Mouse (Mus musculus) heart, embryonic 14.5 days (tissue): ENCODE measurements around the gene Parvb. TPM values are rescaled to one million over a fixed set of nuclear protein-coding genes. Genes with fewer than 3 reads are reported as not detected.

Experiments
- ATAC-seq: fragments of 200-750 bp; cut with Nextera tagmentation; 2 replicates; pipeline ENCODE4 v1.8.0; 2017; ENCODE audit warnings: low read depth, moderate TSS enrichment; ENCODE audit not compliant: insufficient number of reproducible peaks, insufficient read depth, low FRiP score
- H3K27ac ChIP-seq, 2 experiments: fragments of 200-500 bp in 1 of 2; fragments of 300-500 bp in 1 of 2; sonication (generic) in 1 of 2; replicated peaks in 1 of 2; 2 replicates each; pipeline ENCODE4 v1.5.1; 2012 to 2014; ENCODE audit warnings: low read depth in 2 of 2, low read length in 2 of 2, control low read depth in 1 of 2, mild to moderate bottlenecking in 1 of 2, mixed read lengths in 1 of 2; ENCODE audit not compliant: control insufficient read depth in 1 of 2, insufficient read depth in 1 of 2
- H3K27me3 ChIP-seq: fragments of 300-500 bp; sonication (generic); 2 replicates; pipeline ENCODE4 v1.6.1; 2014; ENCODE audit warnings: mild to moderate bottlenecking, low read length, control low read depth; ENCODE audit not compliant: control insufficient read depth, insufficient read depth
- H3K36me3 ChIP-seq: fragments of 300-500 bp; sonication (generic); 2 replicates; pipeline ENCODE4 v1.6.1; 2014; ENCODE audit warnings: mild to moderate bottlenecking, control low read depth, low read length, mixed read lengths; ENCODE audit not compliant: control insufficient read depth, insufficient read depth
- H3K4me1 ChIP-seq, 2 experiments: fragments of 200-500 bp in 1 of 2; fragments of 300-500 bp in 1 of 2; sonication (generic) in 1 of 2; 2 replicates each; pipeline ENCODE4 v1.6.1; 2012 to 2014; ENCODE audit warnings: low read length in 2 of 2, control low read depth in 1 of 2, mixed read lengths in 1 of 2; ENCODE audit not compliant: control insufficient read depth in 2 of 2, insufficient read depth in 2 of 2
- H3K4me2 ChIP-seq: fragments of 300-500 bp; sonication (generic); 2 replicates; pipeline ENCODE4 v1.6.1; 2014; ENCODE audit warnings: mild to moderate bottlenecking, low read length
- H3K4me3 ChIP-seq, 2 experiments: fragments of 200-500 bp in 1 of 2; fragments of 300-500 bp in 1 of 2; sonication (generic) in 1 of 2; 2 replicates each; pipeline ENCODE4 v1.5.1; 2012 to 2014; ENCODE audit warnings: low read length in 2 of 2, mild to moderate bottlenecking in 2 of 2, control low read depth in 1 of 2, low read depth in 1 of 2, moderate library complexity in 1 of 2; ENCODE audit not compliant: control insufficient read depth in 1 of 2, insufficient read depth in 1 of 2
- H3K9ac ChIP-seq: fragments of 300-500 bp; sonication (generic); 2 replicates; pipeline ENCODE4 v1.6.1; 2014; ENCODE audit warnings: mild to moderate bottlenecking, low read length
- H3K9me3 ChIP-seq: fragments of 300-500 bp; sonication (generic); 2 replicates; pipeline ENCODE4 v1.6.1; 2016; ENCODE audit warnings: low read length, control low read depth; ENCODE audit not compliant: control insufficient read depth
- WGBS: fragments of 180-500 bp; shearing (Covaris S2); extraction: QIAGEN DNeasy Blood & Tissue Kit; methylation state at CpG from one replicate; pipeline ENCODE4 v1.1.7; 2014; 5-methylcytosine and 5-hydroxymethylcytosine counted together
- polyA plus RNA-seq: library from polyadenylated mRNA; unstranded; fragments of >200 nt; fragmentation: Nextera tagmentation; extraction: Ambion mirVana; gene quantifications from 2 replicates; pipeline ENCODE4 v1.2.1, GENCODE M21; 2014

The Parvb gene
- polyA plus RNA-seq, 1 experiment from 2014 or later: 18.5 TPM

DNA sequence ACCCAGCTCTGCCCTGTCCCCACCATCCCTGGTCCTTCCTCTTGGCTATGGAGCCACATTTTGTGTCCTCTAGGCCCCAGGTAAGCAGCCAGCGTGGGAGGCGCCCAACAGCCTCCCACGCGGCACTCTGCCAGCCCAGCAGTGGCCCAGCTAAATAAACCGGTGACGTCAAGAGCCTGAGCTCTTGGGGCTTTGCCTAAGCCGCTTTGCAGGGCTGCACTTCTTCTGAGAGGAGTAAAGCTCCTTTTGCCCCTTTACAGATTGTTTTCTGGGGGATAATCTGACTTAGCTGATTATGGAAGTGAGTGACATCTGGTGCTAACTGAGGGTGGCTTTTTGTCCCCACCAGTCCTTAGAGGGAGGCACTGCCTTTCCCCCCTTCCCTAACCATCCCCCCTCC is 69.2 kb downstream of the Parvb start:
- no peaks in the 10 kb centered on the region for H3K27me3 ChIP-seq
- peaks cover 18% of the 10 kb centered on the region for H3K36me3 ChIP-seq
- peaks cover 21% of the 10 kb centered on the region in 2 experiments; a peak in 3 of 4 replicates for H3K4me1 ChIP-seq
- no peak; the same call in 1 of the 2 replicates for ATAC-seq
- WGBS: 21% methylated on average over 7 of the region's 7 CpGs
- no peak overlapping the region for H3K27ac ChIP-seq
- H3K4me3 ChIP-seq: no peak overlapping the region
- H3K9ac ChIP-seq: no peak overlapping the region
- no peaks in the 10 kb centered on the region for H3K9me3 ChIP-seq
- no peak overlapping the region for H3K4me2 ChIP-seq

DNA sequence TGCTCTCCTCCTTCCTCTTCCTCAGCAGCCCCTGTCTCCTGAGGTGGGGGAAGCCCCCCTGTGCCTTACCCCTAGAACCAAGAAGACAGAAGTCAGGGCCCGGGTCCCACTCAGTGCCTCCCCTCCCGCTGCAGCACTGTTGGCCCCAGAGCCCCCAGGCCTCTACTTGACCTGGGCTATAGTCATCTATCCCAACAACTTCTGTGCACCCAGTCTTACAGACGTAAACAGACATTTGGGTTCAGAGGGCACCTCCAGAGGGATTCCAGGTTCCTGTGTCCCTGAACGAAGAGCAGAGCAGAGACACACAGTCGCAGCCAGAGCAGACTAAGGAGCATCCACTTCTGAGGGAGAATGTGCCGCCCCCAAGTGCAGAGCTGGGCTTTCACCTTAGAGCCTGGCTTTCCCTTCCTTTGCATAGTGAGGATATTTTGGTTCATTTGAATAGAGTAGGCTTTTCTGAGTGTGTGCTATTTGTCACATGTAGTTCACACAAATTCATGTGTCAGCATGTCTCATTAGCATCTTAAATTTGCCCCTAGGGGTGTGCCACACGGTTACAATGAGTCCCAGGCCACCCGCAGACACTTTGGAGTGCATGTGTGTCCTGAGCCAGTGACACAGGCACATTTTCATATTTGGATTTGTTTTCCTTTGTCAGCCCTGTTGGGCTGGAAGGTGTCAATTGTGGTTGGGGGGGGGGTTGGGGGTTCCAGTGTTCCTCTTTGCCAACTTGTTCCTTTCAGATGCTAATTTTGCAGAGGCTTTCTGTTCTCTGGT is 70.0 kb downstream of the Parvb start:
- H3K36me3 ChIP-seq: peaks cover 17% of the 10 kb centered on the region
- no peak overlapping the region for H3K9ac ChIP-seq
- no peak overlapping the region for H3K4me2 ChIP-seq
- H3K27me3 ChIP-seq: no peaks in the 10 kb centered on the region
- H3K9me3 ChIP-seq: no peaks in the 10 kb centered on the region
- ATAC-seq: no peak
- WGBS: 63% methylated on average over 8 of the region's 8 CpGs
- H3K4me1 ChIP-seq: peaks cover 21% of the 10 kb centered on the region in 2 experiments; a peak in 3 of 4 replicates
- no peak overlapping the region for H3K27ac ChIP-seq
- H3K4me3 ChIP-seq: no peak overlapping the region

DNA sequence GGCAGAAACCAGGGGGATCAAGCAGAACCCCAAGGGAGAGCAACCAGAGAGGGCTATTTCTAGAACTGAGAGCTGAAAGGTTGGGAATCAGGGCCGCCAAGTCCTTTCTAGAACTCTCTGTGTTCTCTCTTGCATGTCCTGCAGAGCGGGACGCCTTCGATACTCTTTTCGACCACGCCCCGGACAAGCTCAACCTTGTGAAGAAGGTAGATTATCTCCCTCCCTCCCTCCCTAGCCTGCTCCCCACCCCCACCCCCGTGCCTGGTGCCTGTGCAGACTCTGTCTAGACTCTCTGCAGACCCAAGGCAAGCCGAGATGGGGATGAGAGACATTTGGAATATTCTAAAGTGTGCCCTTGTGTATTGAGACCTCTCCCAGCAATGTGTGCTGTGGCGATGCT is 71.4 kb downstream of the Parvb start:
- peaks cover 21% of the 10 kb centered on the region in 2 experiments; a peak in 3 of 4 replicates for H3K4me1 ChIP-seq
- no peak for ATAC-seq
- H3K27ac ChIP-seq: no peak overlapping the region
- H3K4me2 ChIP-seq: no peak overlapping the region
- H3K4me3 ChIP-seq: no peak overlapping the region
- H3K9ac ChIP-seq: no peak overlapping the region
- 51% methylated on average over 10 of the region's 10 CpGs for WGBS
- H3K27me3 ChIP-seq: no peaks in the 10 kb centered on the region
- no peaks in the 10 kb centered on the region for H3K9me3 ChIP-seq
- H3K36me3 ChIP-seq: peaks cover 25% of the 10 kb centered on the region

DNA sequence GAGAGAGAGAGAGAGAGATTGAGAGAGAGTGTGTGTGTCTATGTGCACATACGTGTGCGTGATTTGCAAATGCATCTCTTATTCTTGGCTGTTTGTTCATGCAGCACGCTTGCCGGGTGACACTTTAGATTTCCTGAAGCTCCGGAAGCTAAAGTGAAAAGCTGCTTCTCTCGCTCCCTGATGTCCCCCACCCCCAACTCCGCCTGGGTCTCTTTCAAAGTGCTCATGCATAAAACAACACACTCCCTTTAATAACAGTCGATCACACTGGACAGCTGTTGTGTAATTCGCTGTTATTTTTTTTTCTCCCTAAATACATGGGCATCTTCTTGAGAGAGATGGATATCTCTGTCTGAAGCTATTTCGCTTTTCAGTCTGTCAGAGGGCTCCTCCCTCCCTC is 73.5 kb downstream of the Parvb start:
- no peak for ATAC-seq
- 85% methylated on average over 10 of the region's 10 CpGs for WGBS
- Histone ChIP-seq H3K9me3 (no peaks in the 10 kb centered on the region), H3K4me3 (no peak overlapping the region), H3K9ac (no peak overlapping the region), H3K27me3 (no peaks in the 10 kb centered on the region), H3K27ac (no peak overlapping the region), H3K4me2 (no peak overlapping the region), H3K4me1 (peaks cover 13 to 18% of the 10 kb centered on the region in 2 experiments), H3K36me3 (peaks cover 28% of the 10 kb centered on the region)

DNA sequence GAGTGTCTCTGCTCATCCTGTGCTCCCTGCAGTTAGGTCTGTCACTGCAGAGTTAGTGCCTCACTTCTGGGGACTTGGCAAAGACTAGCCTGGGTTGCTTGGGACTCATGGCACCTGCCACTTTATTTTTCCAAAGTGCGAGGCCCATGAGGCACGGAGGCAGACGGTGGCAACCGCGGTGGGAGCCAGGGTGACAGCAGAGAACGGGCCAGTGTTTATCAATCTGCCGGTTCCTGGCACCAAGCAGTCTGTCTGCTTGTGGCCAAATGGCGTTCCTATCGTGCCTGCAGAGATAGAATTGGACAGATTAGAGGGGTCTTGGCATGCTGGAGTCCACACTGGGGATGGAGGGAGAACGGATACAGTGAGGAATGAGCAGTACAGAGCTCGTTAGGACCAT is 78.4 kb downstream of the Parvb start:
- Histone ChIP-seq H3K9me3 (no peaks in the 10 kb centered on the region), H3K27me3 (no peaks in the 10 kb centered on the region), H3K9ac (no peak overlapping the region), H3K4me3 (no peak overlapping the region), H3K4me2 (no peak overlapping the region), H3K27ac (0 out of 4 replicates have a peak overlapping the region, but pooled peaks of 1 of the 2 experiments have one; percentile 14), H3K36me3 (peaks cover 18% of the 10 kb centered on the region), H3K4me1 (peaks cover 16 to 25% of the 10 kb centered on the region in 2 experiments)
- no peak for ATAC-seq
- WGBS: 31% methylated on average over 11 of the region's 11 CpGs

DNA sequence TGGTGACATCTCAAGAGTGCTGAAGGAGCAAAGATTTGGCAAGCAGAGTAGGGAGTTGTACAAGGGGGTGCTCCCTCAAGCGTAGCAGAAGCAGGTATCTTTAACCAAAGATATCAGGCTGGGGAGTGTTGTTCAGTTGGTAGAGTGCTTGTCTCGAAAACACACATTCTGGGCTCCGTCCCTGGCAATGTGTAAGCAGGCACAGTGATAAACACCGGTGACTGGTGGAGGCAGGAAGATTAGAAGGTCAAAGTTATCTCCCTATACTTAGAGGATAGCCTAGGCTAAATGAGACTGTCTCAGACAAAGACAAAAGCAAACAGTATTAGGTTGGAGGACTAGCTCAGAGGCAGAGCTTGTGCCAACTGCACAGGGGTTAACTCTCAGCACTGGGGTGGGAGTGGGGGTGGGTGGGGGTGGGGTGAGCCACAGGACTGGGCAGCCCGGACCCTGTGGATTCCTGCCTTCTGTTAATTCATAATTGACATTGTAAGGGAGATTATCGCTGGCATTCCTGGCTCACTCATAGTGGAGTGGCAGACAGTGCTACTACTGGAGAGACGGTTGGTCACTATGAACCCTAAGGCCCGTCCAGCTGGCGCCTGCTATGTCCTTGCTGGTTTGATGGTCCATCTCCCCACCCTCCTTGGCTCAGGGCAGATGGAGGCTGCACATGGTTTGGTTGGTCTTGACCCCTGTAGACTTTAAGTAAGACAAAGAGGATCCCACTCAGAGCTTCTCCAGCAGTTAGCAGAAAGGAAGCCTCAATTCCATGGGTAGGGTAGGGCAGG is 79.6 kb downstream of the Parvb start:
- Histone ChIP-seq H3K27ac (0 out of 4 replicates have a peak overlapping the region, but pooled peaks of 1 of the 2 experiments have one; percentile 11), H3K27me3 (no peaks in the 10 kb centered on the region), H3K4me3 (no peak overlapping the region), H3K4me2 (no peak overlapping the region), H3K9me3 (no peaks in the 10 kb centered on the region), H3K9ac (no peak overlapping the region), H3K4me1 (peaks cover 16 to 25% of the 10 kb centered on the region in 2 experiments), H3K36me3 (peaks cover 16% of the 10 kb centered on the region)
- WGBS: 42% methylated on average over 9 of the region's 9 CpGs
- no peak for ATAC-seq

DNA sequence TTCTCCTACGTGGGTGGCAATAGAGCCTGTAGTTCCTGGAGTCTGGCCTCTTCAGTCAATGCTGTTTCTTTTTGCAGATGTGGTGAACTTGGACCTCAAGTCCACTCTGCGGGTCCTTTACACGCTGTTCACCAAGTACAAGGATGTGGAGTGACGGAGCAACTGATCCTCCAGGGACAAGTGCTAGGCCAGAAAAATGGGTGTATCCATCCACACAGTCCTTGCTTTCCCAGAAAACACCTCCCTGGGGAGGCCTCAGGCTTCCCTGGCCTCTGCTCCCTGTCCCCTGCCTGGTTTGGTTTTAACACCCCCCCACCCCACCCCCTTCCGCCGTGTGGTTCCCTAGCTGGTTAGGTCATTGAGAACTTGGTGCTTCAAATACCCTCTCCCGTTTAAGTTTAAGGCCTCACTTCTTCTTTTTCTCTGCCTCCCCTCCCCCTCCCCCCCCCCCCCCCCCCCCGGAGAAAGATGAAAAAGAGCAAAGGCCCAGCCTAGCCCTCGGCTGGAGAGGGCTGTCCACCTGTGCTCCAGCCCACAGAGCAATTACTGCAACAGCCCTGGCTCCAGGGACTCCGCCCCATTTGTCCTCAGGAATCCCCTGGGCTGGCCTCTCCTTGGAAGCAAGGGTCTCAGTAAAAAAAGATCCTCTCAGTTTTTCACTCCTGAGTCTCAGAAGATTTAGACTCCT is 81.2 kb downstream of the Parvb start:
- Histone ChIP-seq H3K4me3 (no peak overlapping the region), H3K9me3 (no peaks in the 10 kb centered on the region), H3K9ac (no peak overlapping the region), H3K4me2 (no peak overlapping the region), H3K36me3 (0 out of 2 replicates have a peak, but pooled peaks cover 3% of the 10 kb centered on the region), H3K27ac (no peak overlapping the region), H3K4me1 (peaks cover 16 to 25% of the 10 kb centered on the region in 2 experiments), H3K27me3 (no peaks in the 10 kb centered on the region)
- no peak for ATAC-seq
- 63% methylated on average over 9 of the region's 10 CpGs for WGBS
